Mouse (Mus musculus) megakaryocyte, embryonic 14.5 days (primary cell): ENCODE data around the gene Knstrn. TPM values are rescaled to one million over a fixed set of nuclear protein-coding genes. Genes with fewer than 3 reads are reported as not detected.

ENCODE experiments used
- H3K27me3 ChIP-seq: replicated peaks from 2 replicates; pipeline ENCODE3; 2012; ENCODE audit warnings: inconsistent platforms
- H3K36me3 ChIP-seq: replicated peaks from 2 replicates; pipeline ENCODE3; 2012; ENCODE audit warnings: low read length, inconsistent platforms, mixed read lengths
- H3K4me1 ChIP-seq: 2 replicates; pipeline ENCODE4 v1.6.1; 2012; ENCODE audit warnings: inconsistent platforms
- H3K4me3 ChIP-seq: replicated peaks from 2 replicates; pipeline ENCODE3; 2012; ENCODE audit warnings: moderate library complexity, mild to moderate bottlenecking, inconsistent platforms
- H3K9me3 ChIP-seq: 2 replicates; pipeline ENCODE4 v1.6.1; 2012; ENCODE audit warnings: inconsistent platforms
- FLI1 ChIP-seq: IDR thresholded peaks from 2 replicates; pipeline ENCODE4 v1.6.1; 2012; ENCODE audit warnings: low read length, inconsistent platforms, mixed read lengths
- GATA1 ChIP-seq: IDR thresholded peaks from 3 replicates; pipeline ENCODE4 v1.6.1; 2012; ENCODE audit warnings: mixed read lengths, low read length, inconsistent platforms, borderline replicate concordance
- polyA plus RNA-seq: library from polyadenylated mRNA; stranded (reverse); fragments of >175 nt; gene quantifications from 2 replicates; pipeline ENCODE4 v1.2.3, GENCODE M21; 2012; ENCODE audit warnings: low replicate concordance; ENCODE audit not compliant: insufficient read depth

The Knstrn gene
- polyA plus RNA-seq, 1 experiment = 48.4 TPM

- 0 out of 2 replicates have a peak, but pooled peaks cover 5% of the 10 kb centered on the region for H3K9me3 ChIP-seq
- no peaks in the 10 kb centered on the region for H3K36me3 ChIP-seq
- peaks cover 93% of the 10 kb centered on the region for H3K27me3 ChIP-seq
- peak overlapping the region; percentile 79 for H3K4me3 ChIP-seq
- TF ChIP-seq GATA1 (no peak), FLI1 (no peak)
- H3K4me1 ChIP-seq = peaks cover 17% of the 10 kb centered on the region
Observed at GRCm38 (mm10) chr2:118790221-118790550, 23.6 kb upstream of the Knstrn start.

- Histone ChIP-seq H3K4me1 (peaks cover 17% of the 10 kb centered on the region), H3K9me3 (0 out of 2 replicates have a peak, but pooled peaks cover 5% of the 10 kb centered on the region), H3K27me3 (peaks cover 91% of the 10 kb centered on the region), H3K36me3 (no peaks in the 10 kb centered on the region), H3K4me3 (peak overlapping the region; percentile 79)
- TF ChIP-seq GATA1 = no peak
- TF ChIP-seq FLI1 = no peak
Observed at GRCm38 (mm10) chr2:118790551-118791525, 23.0 kb upstream of the Knstrn start.

GRCm38 (mm10) chr2:118791591-118792258 lies 22.1 kb upstream of the Knstrn start:
- TF ChIP-seq FLI1 (no peak), GATA1 (no peak)
- H3K4me1 ChIP-seq = peaks cover 17% of the 10 kb centered on the region
- no peaks in the 10 kb centered on the region for H3K36me3 ChIP-seq
- H3K4me3 ChIP-seq = no peak overlapping the region
- peaks cover 93% of the 10 kb centered on the region for H3K27me3 ChIP-seq
- H3K9me3 ChIP-seq = 0 out of 2 replicates have a peak, but pooled peaks cover 5% of the 10 kb centered on the region

GRCm38 (mm10) chr2:118792259-118792613 lies 21.6 kb upstream of the Knstrn start:
- Histone ChIP-seq H3K4me3 (no peak overlapping the region), H3K4me1 (peaks cover 17% of the 10 kb centered on the region), H3K27me3 (peaks cover 92% of the 10 kb centered on the region), H3K36me3 (no peaks in the 10 kb centered on the region), H3K9me3 (0 out of 2 replicates have a peak, but pooled peaks cover 5% of the 10 kb centered on the region)
- no peak for TF ChIP-seq FLI1
- TF ChIP-seq GATA1 = no peak

- Histone ChIP-seq H3K9me3 (peaks cover 11% of the 10 kb centered on the region), H3K36me3 (no peaks in the 10 kb centered on the region), H3K27me3 (peaks cover 83% of the 10 kb centered on the region), H3K4me1 (peaks cover 17% of the 10 kb centered on the region), H3K4me3 (no peak overlapping the region)
- TF ChIP-seq GATA1 (no peak), FLI1 (no peak)
Observed at GRCm38 (mm10) chr2:118793636-118794035, 20.2 kb upstream of the Knstrn start.

- Histone ChIP-seq H3K4me3 (no peak overlapping the region), H3K27me3 (peaks cover 5% of the 10 kb centered on the region), H3K4me1 (peaks cover 22% of the 10 kb centered on the region), H3K9me3 (peaks cover 14% of the 10 kb centered on the region), H3K36me3 (no peaks in the 10 kb centered on the region)
- TF ChIP-seq FLI1 (no peak), GATA1 (no peak)
Observed at GRCm38 (mm10) chr2:118802542-118803118, 11.2 kb upstream of the Knstrn start.

GRCm38 (mm10) chr2:118804474-118804873 lies 9.3 kb upstream of the Knstrn start:
- H3K27me3 ChIP-seq = peaks cover 3% of the 10 kb centered on the region
- peaks cover 22% of the 10 kb centered on the region for H3K4me1 ChIP-seq
- no peaks in the 10 kb centered on the region for H3K9me3 ChIP-seq
- no peaks in the 10 kb centered on the region for H3K36me3 ChIP-seq
- no peak for TF ChIP-seq FLI1
- no peak for TF ChIP-seq GATA1
- H3K4me3 ChIP-seq = peak overlapping the region; percentile 43

GRCm38 (mm10) chr2:118805137-118805536 lies 8.7 kb upstream of the Knstrn start:
- no peaks in the 10 kb centered on the region for H3K36me3 ChIP-seq
- TF ChIP-seq GATA1 (no peak), FLI1 (no peak)
- H3K4me1 ChIP-seq = peaks cover 22% of the 10 kb centered on the region
- H3K27me3 ChIP-seq = peaks cover 3% of the 10 kb centered on the region
- peak overlapping the region; percentile 44 for H3K4me3 ChIP-seq
- H3K9me3 ChIP-seq = no peaks in the 10 kb centered on the region

GRCm38 (mm10) chr2:118805756-118806155 lies 8.0 kb upstream of the Knstrn start:
- Histone ChIP-seq H3K4me1 (peaks cover 24% of the 10 kb centered on the region), H3K4me3 (no peak overlapping the region), H3K36me3 (no peaks in the 10 kb centered on the region), H3K9me3 (no peaks in the 10 kb centered on the region), H3K27me3 (peaks cover 3% of the 10 kb centered on the region)
- no peak for TF ChIP-seq GATA1

GRCm38 (mm10) chr2:118806860-118807259 lies 6.9 kb upstream of the Knstrn start:
- Histone ChIP-seq H3K9me3 (no peaks in the 10 kb centered on the region), H3K36me3 (no peaks in the 10 kb centered on the region), H3K4me1 (peaks cover 31% of the 10 kb centered on the region), H3K27me3 (peaks cover 3% of the 10 kb centered on the region), H3K4me3 (no peak overlapping the region)
- TF ChIP-seq GATA1 = no peak
- TF ChIP-seq FLI1 = no peak
